Mouse (Mus musculus) forebrain, embryonic 12.5 days (tissue): ENCODE results near the gene Mtch2. TPM values are rescaled to one million over a fixed set of nuclear protein-coding genes. Genes with fewer than 3 reads are reported as not detected.

Source experiments
- ATAC-seq: fragments of 200-750 bp; cut with Nextera tagmentation; 2 replicates; pipeline ENCODE4 v1.8.0; 2017; ENCODE audit warnings: moderate TSS enrichment; ENCODE audit not compliant: low FRiP score
- H3K27ac ChIP-seq: fragments of 300-500 bp; sonication (generic); 2 replicates; pipeline ENCODE4 v1.5.1; 2016; ENCODE audit warnings: mild to moderate bottlenecking
- H3K27me3 ChIP-seq: fragments of 300-500 bp; sonication (generic); 2 replicates; pipeline ENCODE4 v1.6.1; 2016; ENCODE audit warnings: mild to moderate bottlenecking
- H3K36me3 ChIP-seq: fragments of 300-500 bp; sonication (generic); replicated peaks from 2 replicates; pipeline ENCODE4 v1.6.1; 2016; ENCODE audit warnings: mild to moderate bottlenecking
- H3K4me1 ChIP-seq: fragments of 300-500 bp; sonication (generic); 2 replicates; pipeline ENCODE4 v1.6.1; 2016
- H3K4me2 ChIP-seq: fragments of 300-500 bp; sonication (generic); 2 replicates; pipeline ENCODE4 v1.6.1; 2016; ENCODE audit warnings: mild to moderate bottlenecking, moderate library complexity
- H3K4me3 ChIP-seq: fragments of 300-500 bp; sonication (generic); replicated peaks from 2 replicates; pipeline ENCODE4 v1.5.1; 2016; ENCODE audit warnings: mild to moderate bottlenecking
- H3K9ac ChIP-seq: fragments of 300-500 bp; sonication (generic); 2 replicates; pipeline ENCODE4 v1.6.1; 2016; ENCODE audit warnings: mild to moderate bottlenecking
- H3K9me3 ChIP-seq: fragments of 300-500 bp; sonication (generic); 2 replicates; pipeline ENCODE4 v1.6.1; 2016
- WGBS: fragments of 180-500 bp; shearing (Covaris S2); methylation state at CpG from one replicate; pipeline ENCODE4 v1.1.7; 2016; 5-methylcytosine and 5-hydroxymethylcytosine counted together
- polyA plus RNA-seq: library from polyadenylated mRNA; unstranded; fragments of >200 nt; fragmentation: Nextera tagmentation; extraction: Ambion mirVana; gene quantifications from 2 replicates; pipeline ENCODE4 v1.2.1, GENCODE M21; 2016

Mtch2 gene
- polyA plus RNA-seq, 1 experiment from 2014 or later = 214 TPM

DNA sequence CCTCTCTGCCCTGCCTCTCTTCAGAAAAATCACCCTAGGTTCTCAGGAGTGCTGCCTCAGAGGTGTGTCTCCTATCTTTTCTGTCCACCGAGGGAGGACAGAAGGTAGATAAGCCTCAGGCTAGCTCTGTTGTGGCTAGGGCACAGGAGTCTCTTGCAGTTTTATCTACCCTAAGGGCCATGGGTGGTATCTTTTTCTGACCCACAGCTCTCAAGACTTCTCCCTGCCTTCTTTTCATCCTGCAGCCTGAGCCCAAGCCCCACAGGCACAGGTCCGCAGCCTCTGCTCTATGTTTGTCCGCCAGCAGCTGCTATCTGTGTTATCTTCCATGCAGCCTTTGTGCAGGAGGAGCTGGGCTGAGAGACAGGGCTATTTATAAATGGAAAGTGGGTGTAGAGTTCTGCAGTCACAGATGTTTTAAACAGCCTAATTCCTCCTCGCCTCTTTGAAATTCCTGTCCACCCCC is 23.2 kb downstream of the Mtch2 start:
- H3K9ac ChIP-seq = no peak overlapping the region
- WGBS = 63% methylated on average over 4 of the region's 4 CpGs
- ATAC-seq = no peak

DNA sequence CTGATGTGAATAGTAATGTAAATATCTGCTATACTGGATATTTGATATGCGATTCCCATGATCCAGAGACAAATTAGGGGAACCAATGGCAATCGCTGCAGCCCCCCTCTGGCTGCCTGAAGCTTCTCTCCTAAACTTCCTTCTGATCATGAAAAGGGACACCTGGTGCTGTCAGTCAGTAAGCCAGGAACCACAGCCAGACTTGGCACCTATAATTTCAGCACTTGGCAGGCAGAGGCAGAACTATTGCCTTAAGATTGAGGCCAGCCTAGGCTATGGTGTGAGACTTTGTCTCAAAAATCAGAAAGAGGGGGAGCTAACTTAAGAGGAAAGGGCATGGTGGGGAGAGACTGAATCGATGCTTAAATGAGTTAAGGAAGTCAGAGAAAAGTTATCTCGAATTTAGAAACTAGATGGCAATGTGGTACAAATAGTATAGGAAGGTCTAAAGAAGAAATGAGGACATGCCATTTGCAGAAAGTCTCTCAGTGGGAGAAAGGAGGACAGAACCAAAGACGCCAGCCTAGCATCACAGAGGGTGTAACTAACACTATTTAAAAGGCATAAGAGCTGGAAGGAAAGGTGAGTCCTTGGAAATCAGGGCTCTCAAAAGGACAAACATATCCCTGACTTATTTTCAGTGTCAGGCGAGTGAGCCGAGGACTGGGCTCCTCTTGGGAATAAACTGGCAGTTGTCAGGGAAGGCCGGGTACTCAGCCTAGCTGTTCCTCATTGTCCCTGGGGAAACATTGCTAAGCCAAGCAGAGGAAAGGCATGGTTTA is 24.4 kb downstream of the Mtch2 start:
- H3K9me3 ChIP-seq = no peaks in the 10 kb centered on the region
- no peak overlapping the region for H3K4me3 ChIP-seq
- no peak for ATAC-seq
- 77% methylated on average over 8 of the region's 8 CpGs for WGBS
- H3K9ac ChIP-seq = no peak overlapping the region
- H3K4me2 ChIP-seq = no peak overlapping the region
- H3K4me1 ChIP-seq = 0 out of 2 replicates have a peak, but pooled peaks cover 6% of the 10 kb centered on the region
- H3K27ac ChIP-seq = no peak overlapping the region
- H3K36me3 ChIP-seq = peaks cover 19% of the 10 kb centered on the region; the same call in 1 of the 2 replicates
- H3K27me3 ChIP-seq = no peaks in the 10 kb centered on the region

More for the DNA sequence above, 23.2 kb downstream of the Mtch2 start:
- Histone ChIP-seq H3K4me2 (no peak overlapping the region), H3K9me3 (no peaks in the 10 kb centered on the region), H3K4me3 (no peak overlapping the region), H3K36me3 (peaks cover 31% of the 10 kb centered on the region), H3K4me1 (0 out of 2 replicates have a peak, but pooled peaks cover 6% of the 10 kb centered on the region), H3K27ac (no peak overlapping the region), H3K27me3 (no peaks in the 10 kb centered on the region)

DNA sequence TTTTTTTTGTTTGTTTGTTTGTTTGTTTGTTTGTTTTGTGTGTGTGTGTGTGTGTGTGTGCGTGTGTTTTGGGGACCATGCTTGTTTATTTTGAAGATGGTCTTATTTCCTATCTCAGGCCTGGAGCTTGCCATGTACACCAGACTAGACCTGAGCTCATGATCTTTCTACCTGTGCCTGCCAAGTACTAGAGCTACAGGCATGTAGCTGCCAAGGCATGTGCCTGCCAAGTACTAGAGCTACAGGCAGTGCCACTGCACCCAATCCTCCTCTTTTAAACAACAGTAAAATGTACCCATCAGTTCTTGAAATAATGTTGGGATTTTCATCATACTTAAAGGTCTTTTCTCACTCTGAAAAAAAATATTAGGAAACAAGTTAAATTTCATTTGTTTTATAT is 27.1 kb downstream of the Mtch2 start:
- Histone ChIP-seq H3K9me3 (no peaks in the 10 kb centered on the region), H3K36me3 (no peaks in the 10 kb centered on the region), H3K9ac (no peak overlapping the region), H3K4me2 (no peak overlapping the region), H3K4me3 (no peak overlapping the region), H3K27me3 (no peaks in the 10 kb centered on the region; the same call in 1 of the 2 replicates), H3K27ac (no peak overlapping the region), H3K4me1 (0 out of 2 replicates have a peak, but pooled peaks cover 6% of the 10 kb centered on the region)
- ATAC-seq = no peak
- 95% methylated on average over 1 of the region's 1 CpGs for WGBS

DNA sequence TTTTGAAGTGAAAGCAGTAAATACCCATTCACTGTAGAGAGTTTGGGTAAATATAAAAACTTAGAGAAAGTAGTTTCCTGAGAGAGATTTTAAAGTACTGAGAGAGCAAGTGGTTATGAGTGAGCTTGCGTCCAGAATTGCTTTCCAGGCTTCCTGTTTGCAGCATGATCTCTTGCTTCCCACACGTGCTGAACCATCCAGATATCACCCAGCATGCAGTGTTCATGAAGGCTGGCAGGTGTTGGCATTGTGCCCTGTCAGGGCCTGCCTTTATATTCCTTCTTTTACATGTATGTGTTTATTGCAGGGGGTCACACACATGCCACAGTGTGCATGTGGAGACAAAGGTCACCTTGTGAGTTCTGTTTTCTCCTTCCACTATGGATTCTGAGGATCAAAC is 28.3 kb downstream of the Mtch2 start:
- peaks cover 11% of the 10 kb centered on the region for H3K4me1 ChIP-seq
- H3K27me3 ChIP-seq = no peaks in the 10 kb centered on the region; the same call in 1 of the 2 replicates
- H3K4me3 ChIP-seq = no peak overlapping the region
- H3K27ac ChIP-seq = no peak overlapping the region
- 79% methylated on average over 2 of the region's 2 CpGs for WGBS
- no peak overlapping the region for H3K9ac ChIP-seq
- no peaks in the 10 kb centered on the region for H3K36me3 ChIP-seq
- ATAC-seq = no peak
- H3K9me3 ChIP-seq = no peaks in the 10 kb centered on the region
- H3K4me2 ChIP-seq = no peak overlapping the region

DNA sequence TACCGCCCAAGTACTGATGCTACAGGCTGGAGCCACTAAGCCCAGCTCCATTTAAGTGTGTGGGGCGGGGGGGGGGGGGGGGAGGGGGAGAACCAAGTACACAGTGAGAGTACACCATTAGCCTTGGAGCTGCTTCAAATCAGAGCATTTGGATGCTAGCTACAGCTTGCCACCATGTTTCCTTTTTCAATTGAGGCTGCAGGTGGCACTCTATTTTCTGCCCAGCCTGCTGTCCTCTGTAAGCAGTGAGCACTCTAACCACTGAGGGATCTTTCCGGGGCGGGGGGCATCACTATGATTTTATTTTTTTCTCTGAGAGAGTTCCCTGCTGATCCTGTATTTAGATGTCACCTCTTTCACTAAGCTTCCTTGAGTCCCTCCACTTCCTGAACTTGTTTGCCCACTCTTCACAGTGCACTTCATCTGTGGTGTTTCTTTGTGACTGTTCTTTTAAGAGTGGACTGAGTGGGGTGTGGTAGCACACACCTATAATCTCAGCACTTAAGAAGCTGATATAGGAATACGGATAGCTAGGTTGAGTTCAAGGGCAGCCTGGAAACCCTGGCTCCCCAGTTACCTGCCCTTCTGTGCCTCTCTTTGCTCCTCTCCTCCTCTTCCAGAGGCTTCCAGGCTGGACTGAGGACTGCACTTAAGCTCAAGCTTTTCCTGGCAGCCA is 30.8 kb downstream of the Mtch2 start:
- no peak overlapping the region for H3K4me3 ChIP-seq
- WGBS = 76% methylated on average over 4 of the region's 5 CpGs
- no peaks in the 10 kb centered on the region; the same call in 1 of the 2 replicates for H3K27me3 ChIP-seq
- H3K36me3 ChIP-seq = no peaks in the 10 kb centered on the region
- no peak overlapping the region for H3K9ac ChIP-seq
- H3K9me3 ChIP-seq = no peaks in the 10 kb centered on the region
- no peak overlapping the region for H3K4me2 ChIP-seq
- H3K4me1 ChIP-seq = peaks cover 13% of the 10 kb centered on the region
- no peak overlapping the region for H3K27ac ChIP-seq
- ATAC-seq = no peak

GRCm38 (mm10) chr2:90879419-90879818 is 32.5 kb downstream of the Mtch2 start:
- Histone ChIP-seq H3K9me3 (no peaks in the 10 kb centered on the region), H3K9ac (no peak overlapping the region), H3K4me1 (peaks cover 13% of the 10 kb centered on the region), H3K36me3 (no peaks in the 10 kb centered on the region), H3K4me2 (no peak overlapping the region), H3K27me3 (peaks cover 4% of the 10 kb centered on the region), H3K27ac (no peak overlapping the region), H3K4me3 (no peak overlapping the region)
- ATAC-seq = no peak

DNA sequence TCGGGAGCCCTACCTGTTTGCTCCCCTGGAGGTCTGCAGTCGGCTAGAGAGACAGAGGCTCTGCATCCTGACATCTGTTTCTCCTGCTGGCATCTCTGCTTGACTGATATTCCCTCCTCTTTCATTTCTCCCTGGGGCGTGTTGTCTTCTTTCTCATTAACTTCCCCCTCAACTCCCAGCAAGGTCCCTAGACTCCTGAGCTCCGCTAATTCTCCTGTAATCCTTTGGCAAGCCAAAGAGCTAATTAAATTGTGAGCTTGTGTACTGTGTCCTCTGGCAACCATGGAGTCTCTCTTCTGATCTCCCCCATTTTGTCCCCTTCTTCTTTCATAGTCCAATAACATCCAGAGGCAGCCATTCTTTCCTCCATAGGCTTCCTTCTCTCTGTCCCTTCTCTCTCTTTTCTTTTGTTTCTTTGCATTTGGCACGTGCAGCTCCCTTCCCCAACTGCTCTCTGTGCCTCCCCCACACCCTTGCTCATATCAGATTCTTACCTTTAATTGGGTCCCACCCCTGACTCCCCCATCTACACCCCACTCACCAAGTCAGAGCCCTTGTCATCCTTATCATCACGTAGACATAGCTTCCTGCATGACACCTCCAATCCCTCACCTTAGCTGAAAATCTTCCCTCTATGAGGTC is 33.3 kb downstream of the Mtch2 start:
- H3K27ac ChIP-seq = peak overlapping the region; percentile 25; the same call in 1 of the 2 replicates
- no peaks in the 10 kb centered on the region for H3K36me3 ChIP-seq
- H3K4me1 ChIP-seq = peaks cover 18% of the 10 kb centered on the region
- 8% methylated on average over 6 of the region's 6 CpGs for WGBS
- no peaks in the 10 kb centered on the region for H3K9me3 ChIP-seq
- H3K4me2 ChIP-seq = no peak overlapping the region
- H3K9ac ChIP-seq = no peak overlapping the region
- H3K4me3 ChIP-seq = no peak overlapping the region
- peaks cover 13% of the 10 kb centered on the region for H3K27me3 ChIP-seq
- ATAC-seq = no peak

DNA sequence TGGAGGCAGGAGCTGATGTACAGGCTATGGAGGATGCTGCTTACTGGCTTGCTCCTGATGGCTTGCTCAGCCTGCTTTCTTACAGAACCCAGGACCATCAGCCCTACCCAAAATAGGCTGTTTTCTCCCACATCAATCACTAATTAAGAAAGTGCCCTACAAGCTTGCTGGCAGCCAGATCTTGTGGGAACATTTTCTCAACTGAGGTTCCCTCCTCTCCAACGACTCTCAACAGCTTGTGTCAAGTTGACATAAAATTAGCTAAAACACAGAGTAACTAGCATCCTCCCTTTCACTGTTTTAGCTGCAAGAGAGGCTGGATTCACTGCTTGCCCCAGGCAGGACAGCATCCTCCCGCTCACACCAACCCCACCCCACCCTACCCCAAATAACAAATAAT is 34.9 kb downstream of the Mtch2 start:
- 94% methylated on average over 2 of the region's 2 CpGs for WGBS
- ATAC-seq = no peak
- Histone ChIP-seq H3K9me3 (no peaks in the 10 kb centered on the region), H3K36me3 (no peaks in the 10 kb centered on the region), H3K4me3 (no peak overlapping the region), H3K4me1 (peaks cover 31% of the 10 kb centered on the region), H3K27ac (no peak overlapping the region), H3K9ac (no peak overlapping the region), H3K4me2 (no peak overlapping the region), H3K27me3 (peaks cover 28% of the 10 kb centered on the region)

DNA sequence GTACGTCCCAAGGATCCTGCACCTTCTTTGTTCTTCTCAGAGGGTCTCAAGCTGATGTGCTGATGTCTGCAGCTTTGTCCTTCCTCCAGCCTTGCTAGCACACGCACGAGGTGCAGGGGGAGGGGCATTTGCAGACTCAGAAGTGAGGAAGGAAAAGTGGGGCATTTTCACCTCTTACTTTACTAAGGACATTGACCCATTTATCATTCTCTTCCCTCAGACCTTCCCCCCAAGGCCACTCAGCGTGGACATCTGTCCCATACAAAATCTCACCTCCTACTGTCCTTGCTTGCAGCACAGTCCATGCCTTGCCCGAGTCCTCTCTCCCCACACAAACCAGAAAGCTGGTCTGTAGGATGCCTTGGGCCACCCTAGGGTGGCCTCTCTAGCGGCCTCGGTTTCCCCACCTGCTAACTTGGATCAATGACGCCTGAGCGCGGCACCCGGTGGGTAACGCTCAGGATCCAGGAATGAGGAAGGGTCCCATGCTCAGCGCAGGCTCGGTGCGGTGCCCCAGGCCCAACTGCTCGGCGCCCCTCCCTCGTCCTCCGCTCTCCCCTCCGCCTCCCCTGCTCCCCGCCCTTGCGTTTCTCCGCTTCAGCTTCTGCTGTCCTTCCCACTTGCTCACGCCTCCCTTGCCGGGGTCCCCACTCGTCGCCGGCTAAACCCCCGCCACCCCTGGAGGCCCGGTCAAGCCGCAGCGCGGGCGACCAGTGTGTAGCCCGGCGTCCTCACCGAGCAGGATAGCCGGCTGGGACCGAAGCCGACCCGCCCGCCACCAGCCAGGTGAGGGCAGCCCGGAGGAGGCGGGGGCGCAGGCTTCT is 38.5 kb downstream of the Mtch2 start, which contains the start of gene C1qtnf4:
Gene C1qtnf4, plus strand, starts transcription at position 643 of the 824 bp plus-strand sequence.
- Histone ChIP-seq H3K9ac (peak within 1 kb of the TSS; percentile 76), H3K9me3 (no peaks in the 10 kb centered on the region), H3K4me3 (peak within 1 kb of the TSS; percentile 58), H3K4me2 (peak within 1 kb of the TSS; percentile 92), H3K4me1 (peaks cover 35% of the 10 kb centered on the region), H3K27ac (peak within 1 kb of the TSS; percentile 75), H3K36me3 (no peaks in the 10 kb centered on the region), H3K27me3 (peaks cover 64% of the 10 kb centered on the region)
- WGBS = 1% methylated on average over 45 of the region's 45 CpGs
- ATAC-seq = peak; percentile 81

DNA sequence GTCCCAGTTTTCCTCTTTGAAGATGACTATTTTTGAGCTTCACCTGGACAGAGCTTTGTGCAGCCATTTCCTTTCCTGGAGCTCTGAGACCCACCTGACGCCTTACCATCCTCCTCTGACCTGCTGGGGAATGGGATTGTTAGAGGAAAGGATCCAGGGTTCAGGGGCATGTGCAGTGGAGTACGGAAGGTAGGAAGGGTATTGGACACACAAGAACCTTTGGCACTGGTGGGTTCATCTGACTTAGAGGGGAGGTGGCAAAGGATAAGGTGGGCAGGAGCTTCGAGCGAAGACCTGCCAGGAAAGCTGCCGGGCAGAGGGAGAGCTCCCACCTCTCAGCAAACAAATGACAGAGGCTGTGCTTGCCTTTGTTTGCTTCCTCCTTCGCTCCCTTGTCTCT is 39.5 kb downstream of the Mtch2 start:
- Histone ChIP-seq H3K36me3 (no peaks in the 10 kb centered on the region), H3K9ac (peak overlapping the region; percentile 76; the same call in 1 of the 2 replicates), H3K27me3 (peaks cover 74% of the 10 kb centered on the region), H3K27ac (peak overlapping the region; percentile 75; the same call in 1 of the 2 replicates), H3K4me3 (peak overlapping the region; percentile 58), H3K4me1 (peaks cover 35% of the 10 kb centered on the region), H3K9me3 (no peaks in the 10 kb centered on the region), H3K4me2 (peak overlapping the region; percentile 92)
- ATAC-seq = no peak
- WGBS = 24% methylated on average over 6 of the region's 6 CpGs

- WGBS = 77% methylated on average over 5 of the region's 5 CpGs
- Histone ChIP-seq H3K4me3 (no peak overlapping the region; the same call in 1 of the 2 replicates), H3K4me2 (peak overlapping the region; percentile 92), H3K4me1 (peaks cover 35% of the 10 kb centered on the region), H3K9ac (no peak overlapping the region), H3K9me3 (no peaks in the 10 kb centered on the region), H3K36me3 (peaks cover 3% of the 10 kb centered on the region; the same call in 1 of the 2 replicates), H3K27me3 (peaks cover 83% of the 10 kb centered on the region), H3K27ac (no peak overlapping the region)
- ATAC-seq = no peak
Observed at GRCm38 (mm10) chr2:90887627-90888026, 40.7 kb downstream of the Mtch2 start.
